Mouse (Mus musculus) lung, embryonic 16.5 days (tissue): Measurements from ENCODE around the gene Lysmd4. TPM values are rescaled to one million over a fixed set of nuclear protein-coding genes. Genes with fewer than 3 reads are reported as not detected.

ENCODE experiments used
- ATAC-seq: fragments of 200-750 bp; cut with Nextera tagmentation; 2 replicates; pipeline ENCODE4 v1.8.0; 2017; ENCODE audit warnings: low read depth, mild to moderate bottlenecking, moderate library complexity
- H3K27ac ChIP-seq: fragments of 300-500 bp; sonication (generic); 2 replicates; pipeline ENCODE4 v1.5.1; 2014; ENCODE audit warnings: mild to moderate bottlenecking, control low read depth, low read length
- H3K27me3 ChIP-seq: fragments of 300-500 bp; sonication (generic); 2 replicates; pipeline ENCODE4 v1.6.1; 2014; ENCODE audit warnings: low read depth, low read length, mixed read lengths; ENCODE audit not compliant: control insufficient read depth, insufficient read depth
- H3K36me3 ChIP-seq: fragments of 300-500 bp; sonication (generic); 2 replicates; pipeline ENCODE4 v1.6.1; 2014; ENCODE audit warnings: low read length; ENCODE audit not compliant: control insufficient read depth, insufficient read depth
- H3K4me1 ChIP-seq: fragments of 300-500 bp; sonication (generic); replicated peaks from 2 replicates; pipeline ENCODE4 v1.6.1; 2014; ENCODE audit warnings: low read length, mixed read lengths; ENCODE audit not compliant: control insufficient read depth, insufficient read depth
- H3K4me2 ChIP-seq: fragments of 300-500 bp; sonication (generic); 2 replicates; pipeline ENCODE4 v1.6.1; 2014; ENCODE audit warnings: low read depth, low read length, control low read depth
- H3K4me3 ChIP-seq: fragments of 300-500 bp; sonication (generic); 2 replicates; pipeline ENCODE4 v1.5.1; 2014; ENCODE audit warnings: mild to moderate bottlenecking, low read length, control low read depth
- H3K9ac ChIP-seq: fragments of 300-500 bp; sonication (generic); 2 replicates; pipeline ENCODE4 v1.6.1; 2014; ENCODE audit warnings: low read length, control low read depth
- H3K9me3 ChIP-seq: fragments of 300-500 bp; sonication (generic); 2 replicates; pipeline ENCODE4 v1.6.1; 2016; ENCODE audit warnings: low read length; ENCODE audit not compliant: control insufficient read depth
- WGBS: fragments of 180-500 bp; shearing (Covaris S2); extraction: QIAGEN DNeasy Blood & Tissue Kit; methylation state at CpG from one replicate; pipeline ENCODE4 v1.1.7; 2014; 5-methylcytosine and 5-hydroxymethylcytosine counted together
- polyA plus RNA-seq: library from polyadenylated mRNA; unstranded; fragments of >200 nt; fragmentation: Nextera tagmentation; extraction: Ambion mirVana; gene quantifications from 2 replicates; pipeline ENCODE4 v1.2.1, GENCODE M21; 2015

Gene Lysmd4
- polyA plus RNA-seq, 1 experiment from 2014 or later: 15.7 TPM

- no peaks in the 10 kb centered on the region for H3K27me3 ChIP-seq
- H3K4me1 ChIP-seq: no peaks in the 10 kb centered on the region; the same call in 1 of the 2 replicates
- no peak overlapping the region for H3K9ac ChIP-seq
- H3K4me3 ChIP-seq: no peak overlapping the region
- no peak overlapping the region for H3K27ac ChIP-seq
- ATAC-seq: peak; percentile 74
- no peak overlapping the region for H3K4me2 ChIP-seq
- 81% methylated on average over 5 of the region's 5 CpGs for WGBS
- H3K36me3 ChIP-seq: peaks cover 6% of the 10 kb centered on the region; the same call in 1 of the 2 replicates
- H3K9me3 ChIP-seq: no peaks in the 10 kb centered on the region
Observed at GRCm38 (mm10) chr7:67228891-67229602, 6.7 kb downstream of the Lysmd4 start.

GRCm38 (mm10) chr7:67229701-67230100 is 7.4 kb downstream of the Lysmd4 start:
- Histone ChIP-seq H3K4me2 (no peak overlapping the region), H3K27ac (no peak overlapping the region), H3K27me3 (no peaks in the 10 kb centered on the region), H3K9ac (no peak overlapping the region), H3K36me3 (peaks cover 12% of the 10 kb centered on the region; the same call in 1 of the 2 replicates), H3K4me1 (no peaks in the 10 kb centered on the region; the same call in 1 of the 2 replicates), H3K9me3 (no peaks in the 10 kb centered on the region), H3K4me3 (no peak overlapping the region)
- WGBS: 75% methylated on average over 3 of the region's 3 CpGs
- ATAC-seq: no peak

- no peak overlapping the region for H3K9ac ChIP-seq
- ATAC-seq: no peak
Observed at GRCm38 (mm10) chr7:67230221-67230620, 7.9 kb downstream of the Lysmd4 start.

GRCm38 (mm10) chr7:67230640-67231140 is 8.3 kb downstream of the Lysmd4 start:
- H3K9ac ChIP-seq: no peak overlapping the region
- no peak overlapping the region for H3K4me2 ChIP-seq
- ATAC-seq: no peak
- H3K4me3 ChIP-seq: no peak overlapping the region
- no peaks in the 10 kb centered on the region; the same call in 1 of the 2 replicates for H3K4me1 ChIP-seq
- H3K27ac ChIP-seq: peak overlapping the region; percentile 17; the same call in 1 of the 2 replicates
- no peaks in the 10 kb centered on the region for H3K27me3 ChIP-seq
- 75% methylated on average over 3 of the region's 3 CpGs for WGBS
- H3K36me3 ChIP-seq: peaks cover 19% of the 10 kb centered on the region; the same call in 1 of the 2 replicates
- H3K9me3 ChIP-seq: no peaks in the 10 kb centered on the region

More at GRCm38 (mm10) chr7:67230221-67230620, 7.9 kb downstream of the Lysmd4 start:
- peaks cover 17% of the 10 kb centered on the region; the same call in 1 of the 2 replicates for H3K36me3 ChIP-seq
- H3K9me3 ChIP-seq: no peaks in the 10 kb centered on the region
- no peak overlapping the region for H3K4me3 ChIP-seq
- no peak overlapping the region for H3K4me2 ChIP-seq
- H3K27me3 ChIP-seq: no peaks in the 10 kb centered on the region
- no peak overlapping the region for H3K27ac ChIP-seq
- 82% methylated on average over 3 of the region's 3 CpGs for WGBS
- no peaks in the 10 kb centered on the region; the same call in 1 of the 2 replicates for H3K4me1 ChIP-seq

- Histone ChIP-seq H3K36me3 (peaks cover 24% of the 10 kb centered on the region), H3K4me3 (no peak overlapping the region), H3K4me2 (no peak overlapping the region), H3K9me3 (no peaks in the 10 kb centered on the region), H3K27ac (no peak overlapping the region), H3K4me1 (no peaks in the 10 kb centered on the region; the same call in 1 of the 2 replicates), H3K9ac (no peak overlapping the region), H3K27me3 (no peaks in the 10 kb centered on the region)
- WGBS: 84% methylated on average over 14 of the region's 14 CpGs
- ATAC-seq: no peak
Observed at GRCm38 (mm10) chr7:67232504-67232903, 10.2 kb downstream of the Lysmd4 start.

GRCm38 (mm10) chr7:67234797-67235196 is 12.5 kb downstream of the Lysmd4 start:
- H3K9me3 ChIP-seq: no peaks in the 10 kb centered on the region
- no peak for ATAC-seq
- H3K27ac ChIP-seq: no peak overlapping the region
- no peak overlapping the region for H3K4me2 ChIP-seq
- H3K4me1 ChIP-seq: no peaks in the 10 kb centered on the region; the same call in 1 of the 2 replicates
- no peaks in the 10 kb centered on the region for H3K27me3 ChIP-seq
- WGBS: 66% methylated on average over 8 of the region's 8 CpGs
- H3K36me3 ChIP-seq: peaks cover 31% of the 10 kb centered on the region
- H3K9ac ChIP-seq: no peak overlapping the region
- no peak overlapping the region for H3K4me3 ChIP-seq

GRCm38 (mm10) chr7:67236351-67236750 is 14.0 kb downstream of the Lysmd4 start:
- 76% methylated on average over 2 of the region's 2 CpGs for WGBS
- no peak overlapping the region for H3K4me2 ChIP-seq
- H3K36me3 ChIP-seq: peaks cover 31% of the 10 kb centered on the region
- H3K27me3 ChIP-seq: no peaks in the 10 kb centered on the region
- no peaks in the 10 kb centered on the region for H3K4me1 ChIP-seq
- no peak for ATAC-seq
- H3K9me3 ChIP-seq: no peaks in the 10 kb centered on the region
- H3K4me3 ChIP-seq: no peak overlapping the region
- no peak overlapping the region for H3K27ac ChIP-seq
- H3K9ac ChIP-seq: no peak overlapping the region

- Histone ChIP-seq H3K4me1 (no peaks in the 10 kb centered on the region), H3K4me2 (no peak overlapping the region), H3K4me3 (no peak overlapping the region), H3K27me3 (no peaks in the 10 kb centered on the region), H3K36me3 (peaks cover 31% of the 10 kb centered on the region), H3K27ac (no peak overlapping the region), H3K9ac (no peak overlapping the region), H3K9me3 (no peaks in the 10 kb centered on the region)
- no peak for ATAC-seq
- WGBS: 85% methylated on average over 2 of the region's 2 CpGs
Observed at GRCm38 (mm10) chr7:67237752-67238151, 15.4 kb downstream of the Lysmd4 start.

GRCm38 (mm10) chr7:67241969-67242368 is 19.6 kb downstream of the Lysmd4 start:
- peaks cover 6% of the 10 kb centered on the region; the same call in 1 of the 2 replicates for H3K4me1 ChIP-seq
- H3K4me3 ChIP-seq: no peak overlapping the region
- H3K9ac ChIP-seq: no peak overlapping the region
- 0 out of 2 replicates have a peak overlapping the region, but pooled peaks have one; percentile 27 for H3K27ac ChIP-seq
- no peaks in the 10 kb centered on the region for H3K9me3 ChIP-seq
- ATAC-seq: peak; percentile 72; the same call in 1 of the 2 replicates
- H3K36me3 ChIP-seq: peaks cover 11% of the 10 kb centered on the region; the same call in 1 of the 2 replicates
- no peaks in the 10 kb centered on the region for H3K27me3 ChIP-seq
- 19% methylated on average over 3 of the region's 3 CpGs for WGBS
- H3K4me2 ChIP-seq: no peak overlapping the region
